Mouse (Mus musculus): ENCODE measurements at regions not wholly inside any gene's neighbourhood (a gene's known extent, or its start where the extent isn't known, plus 50 kb on each side); places are given as distances from the start of the nearest gene placed in this dataset.

- no peak overlapping the region for H3K9ac ChIP-seq (replicated peaks; ENCODE audit: low read length)
- DNase-seq = no peak
- WGBS = 46% methylated on average over 10 of the region's 10 CpGs
- no peak overlapping the region for H3K27ac ChIP-seq (replicated peaks; ENCODE audit: low read depth, low read length)
- H3K4me2 ChIP-seq (ENCODE audit: low read length) = no peak overlapping the region
- no peaks in the 10 kb centered on the region for H3K27me3 ChIP-seq (ENCODE audit: control insufficient read depth, insufficient read depth, low read length)
- H3K9me3 ChIP-seq (ENCODE audit: control insufficient read depth, low read length) = no peaks in the 10 kb centered on the region
- no peak for ATAC-seq (ENCODE audit: low FRiP score, low TSS enrichment)
- no peak overlapping the region for H3K4me3 ChIP-seq (replicated peaks; ENCODE audit: low read depth, low read length)
- H3K36me3 ChIP-seq (ENCODE audit: control insufficient read depth, insufficient read depth, low read length) = no peaks in the 10 kb centered on the region
- H3K4me1 ChIP-seq (ENCODE audit: control insufficient read depth, insufficient read depth, low read length) = no peaks in the 10 kb centered on the region
Observed at GRCm38 (mm10) chr4:153763413-153763812, 193.6 kb upstream of the A430005L14Rik start.

- no peak for ATAC-seq (ENCODE audit: low FRiP score, low TSS enrichment)
- WGBS = 84% methylated on average over 9 of the region's 9 CpGs
- H3K4me2 ChIP-seq (ENCODE audit: low read length) = no peak overlapping the region
Observed at GRCm38 (mm10) chr4:153767713-153768112, 189.3 kb upstream of the A430005L14Rik start.

DNA sequence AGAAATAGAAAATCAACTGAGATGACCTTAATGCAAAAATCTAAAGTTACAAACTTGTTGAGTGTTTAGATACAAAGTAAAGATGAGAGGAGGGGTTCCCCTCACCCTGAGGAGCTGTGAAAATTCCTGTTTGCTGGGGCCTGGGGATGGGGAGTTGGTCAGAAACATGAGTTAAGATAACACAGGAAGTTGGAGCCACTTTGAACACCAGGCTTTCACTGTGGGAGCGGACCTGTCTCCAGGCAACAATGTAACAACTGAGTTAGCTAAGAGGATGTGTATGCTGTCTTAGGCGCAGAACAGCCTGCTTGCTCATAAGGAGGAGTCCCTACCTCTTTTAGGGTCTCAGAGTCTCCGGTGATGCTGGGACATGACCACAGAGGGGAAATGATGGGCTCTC lies 188.7 kb upstream of the A430005L14Rik start:
- Histone ChIP-seq H3K9ac (replicated peaks; ENCODE audit: low read length) (no peak overlapping the region), H3K36me3 (ENCODE audit: control insufficient read depth, insufficient read depth, low read length) (no peaks in the 10 kb centered on the region), H3K4me3 (replicated peaks; ENCODE audit: low read depth, low read length) (no peak overlapping the region), H3K4me1 (ENCODE audit: control insufficient read depth, insufficient read depth, low read length) (no peaks in the 10 kb centered on the region), H3K4me2 (ENCODE audit: low read length) (no peak overlapping the region), H3K27ac (replicated peaks; ENCODE audit: low read depth, low read length) (no peak overlapping the region), H3K9me3 (ENCODE audit: control insufficient read depth, low read length) (no peaks in the 10 kb centered on the region), H3K27me3 (ENCODE audit: control insufficient read depth, insufficient read depth, low read length) (no peaks in the 10 kb centered on the region)
- DNase-seq = no peak
- no peak for ATAC-seq (ENCODE audit: low FRiP score, low TSS enrichment)
- 67% methylated on average over 3 of the region's 3 CpGs for WGBS

More at GRCm38 (mm10) chr4:153767713-153768112, 189.3 kb upstream of the A430005L14Rik start:
- no peaks in the 10 kb centered on the region for H3K9me3 ChIP-seq (ENCODE audit: control insufficient read depth, low read length)
- H3K4me3 ChIP-seq (replicated peaks; ENCODE audit: low read depth, low read length) = no peak overlapping the region
- H3K9ac ChIP-seq (replicated peaks; ENCODE audit: low read length) = no peak overlapping the region
- no peaks in the 10 kb centered on the region for H3K4me1 ChIP-seq (ENCODE audit: control insufficient read depth, insufficient read depth, low read length)
- DNase-seq = no peak
- no peaks in the 10 kb centered on the region for H3K27me3 ChIP-seq (ENCODE audit: control insufficient read depth, insufficient read depth, low read length)
- H3K36me3 ChIP-seq (ENCODE audit: control insufficient read depth, insufficient read depth, low read length) = no peaks in the 10 kb centered on the region
- no peak overlapping the region for H3K27ac ChIP-seq (replicated peaks; ENCODE audit: low read depth, low read length)

- no peak overlapping the region; the same call in 1 of the 2 replicates for H3K9ac ChIP-seq (replicated peaks; ENCODE audit: low read length)
- no peaks in the 10 kb centered on the region for H3K27me3 ChIP-seq (ENCODE audit: control insufficient read depth, insufficient read depth, low read length)
- no peaks in the 10 kb centered on the region for H3K9me3 ChIP-seq (ENCODE audit: control insufficient read depth, low read length)
- no peak overlapping the region for H3K4me3 ChIP-seq (replicated peaks; ENCODE audit: low read depth, low read length)
- ATAC-seq (ENCODE audit: low FRiP score, low TSS enrichment) = no peak
- WGBS = 29% methylated on average over 5 of the region's 5 CpGs
- no peaks in the 10 kb centered on the region for H3K36me3 ChIP-seq (ENCODE audit: control insufficient read depth, insufficient read depth, low read length)
- no peak for DNase-seq
- no peak overlapping the region for H3K27ac ChIP-seq (replicated peaks; ENCODE audit: low read depth, low read length)
- no peaks in the 10 kb centered on the region for H3K4me1 ChIP-seq (ENCODE audit: control insufficient read depth, insufficient read depth, low read length)
- H3K4me2 ChIP-seq (ENCODE audit: low read length) = no peak overlapping the region
Observed at GRCm38 (mm10) chr4:153770675-153771074, 186.4 kb upstream of the A430005L14Rik start.

- no peaks in the 10 kb centered on the region for H3K36me3 ChIP-seq (ENCODE audit: control insufficient read depth, insufficient read depth, low read length)
- no peak overlapping the region for H3K4me3 ChIP-seq (replicated peaks; ENCODE audit: low read depth, low read length)
- H3K9me3 ChIP-seq (ENCODE audit: control insufficient read depth, low read length) = 0 out of 2 replicates have a peak, but pooled peaks cover 3% of the 10 kb centered on the region
- H3K27ac ChIP-seq (replicated peaks; ENCODE audit: low read depth, low read length) = no peak overlapping the region
- no peaks in the 10 kb centered on the region for H3K27me3 ChIP-seq (ENCODE audit: control insufficient read depth, insufficient read depth, low read length)
- no peak overlapping the region for H3K9ac ChIP-seq (replicated peaks; ENCODE audit: low read length)
- DNase-seq (no peak), ATAC-seq (ENCODE audit: low FRiP score, low TSS enrichment) (no peak)
- no peak overlapping the region for H3K4me2 ChIP-seq (ENCODE audit: low read length)
- H3K4me1 ChIP-seq (ENCODE audit: control insufficient read depth, insufficient read depth, low read length) = peaks cover 4% of the 10 kb centered on the region
- WGBS = 85% methylated on average over 2 of the region's 2 CpGs
Observed at GRCm38 (mm10) chr4:153780501-153780900, 176.5 kb upstream of the A430005L14Rik start.

- no peaks in the 10 kb centered on the region for H3K27me3 ChIP-seq (ENCODE audit: control insufficient read depth, insufficient read depth, low read length)
- WGBS = 83% methylated on average over 7 of the region's 7 CpGs
- 0 out of 2 replicates have a peak, but pooled peaks cover 3% of the 10 kb centered on the region for H3K9me3 ChIP-seq (ENCODE audit: control insufficient read depth, low read length)
- H3K4me3 ChIP-seq (replicated peaks; ENCODE audit: low read depth, low read length) = no peak overlapping the region
- H3K36me3 ChIP-seq (ENCODE audit: control insufficient read depth, insufficient read depth, low read length) = no peaks in the 10 kb centered on the region
- no peak overlapping the region for H3K27ac ChIP-seq (replicated peaks; ENCODE audit: low read depth, low read length)
- ATAC-seq (ENCODE audit: low FRiP score, low TSS enrichment) = no peak
- no peak overlapping the region for H3K9ac ChIP-seq (replicated peaks; ENCODE audit: low read length)
- no peak for DNase-seq
- no peak overlapping the region for H3K4me2 ChIP-seq (ENCODE audit: low read length)
- peaks cover 10% of the 10 kb centered on the region for H3K4me1 ChIP-seq (ENCODE audit: control insufficient read depth, insufficient read depth, low read length)
Observed at GRCm38 (mm10) chr4:153781271-153781670, 175.8 kb upstream of the A430005L14Rik start.

- no peak for ATAC-seq (ENCODE audit: low FRiP score, low TSS enrichment)
- WGBS = 83% methylated on average over 10 of the region's 10 CpGs
- no peaks in the 10 kb centered on the region for H3K27me3 ChIP-seq (ENCODE audit: control insufficient read depth, insufficient read depth, low read length)
- H3K9me3 ChIP-seq (ENCODE audit: control insufficient read depth, low read length) = 0 out of 2 replicates have a peak, but pooled peaks cover 3% of the 10 kb centered on the region
- no peak overlapping the region for H3K4me3 ChIP-seq (replicated peaks; ENCODE audit: low read depth, low read length)
- H3K9ac ChIP-seq (replicated peaks; ENCODE audit: low read length) = no peak overlapping the region
- no peak overlapping the region for H3K27ac ChIP-seq (replicated peaks; ENCODE audit: low read depth, low read length)
- H3K36me3 ChIP-seq (ENCODE audit: control insufficient read depth, insufficient read depth, low read length) = no peaks in the 10 kb centered on the region
- no peak overlapping the region for H3K4me2 ChIP-seq (ENCODE audit: low read length)
- no peak for DNase-seq
- peaks cover 10% of the 10 kb centered on the region for H3K4me1 ChIP-seq (ENCODE audit: control insufficient read depth, insufficient read depth, low read length)
Observed at GRCm38 (mm10) chr4:153781981-153782521, 175.0 kb upstream of the A430005L14Rik start.

GRCm38 (mm10) chr4:153784401-153784800 lies 172.6 kb upstream of the A430005L14Rik start:
- H3K9me3 ChIP-seq (ENCODE audit: control insufficient read depth, low read length) = no peaks in the 10 kb centered on the region

DNA sequence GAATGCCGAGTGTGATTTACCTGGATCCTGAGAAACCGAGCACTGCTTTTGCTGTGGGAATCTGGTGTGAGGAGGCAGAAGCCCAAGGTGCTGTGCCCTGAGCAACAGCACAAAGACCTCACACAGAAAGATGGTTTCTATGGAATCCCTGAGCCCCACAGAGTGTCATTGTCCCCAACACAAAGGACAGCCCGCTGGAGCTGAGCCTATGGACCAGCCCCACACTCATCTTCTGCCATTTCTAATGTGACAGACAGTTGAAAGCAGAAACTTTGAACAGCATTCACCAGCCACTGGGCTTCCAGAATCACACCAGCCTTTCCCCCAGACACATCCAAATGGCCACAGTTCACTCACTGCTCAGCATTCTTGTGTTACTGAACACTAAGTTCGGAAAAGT lies 171.5 kb upstream of the A430005L14Rik start:
- no peak overlapping the region for H3K4me3 ChIP-seq (replicated peaks; ENCODE audit: low read depth, low read length)
- DNase-seq (no peak), ATAC-seq (ENCODE audit: low FRiP score, low TSS enrichment) (no peak)
- no peaks in the 10 kb centered on the region for H3K36me3 ChIP-seq (ENCODE audit: control insufficient read depth, insufficient read depth, low read length)
- H3K27me3 ChIP-seq (ENCODE audit: control insufficient read depth, insufficient read depth, low read length) = no peaks in the 10 kb centered on the region
- no peaks in the 10 kb centered on the region for H3K9me3 ChIP-seq (ENCODE audit: control insufficient read depth, low read length)
- H3K9ac ChIP-seq (replicated peaks; ENCODE audit: low read length) = no peak overlapping the region
- no peak overlapping the region for H3K27ac ChIP-seq (replicated peaks; ENCODE audit: low read depth, low read length)
- WGBS = 17% methylated on average over 4 of the region's 4 CpGs
- H3K4me1 ChIP-seq (ENCODE audit: control insufficient read depth, insufficient read depth, low read length) = peaks cover 10% of the 10 kb centered on the region
- H3K4me2 ChIP-seq (ENCODE audit: low read length) = no peak overlapping the region

More at GRCm38 (mm10) chr4:153784401-153784800, 172.6 kb upstream of the A430005L14Rik start:
- Histone ChIP-seq H3K27ac (replicated peaks; ENCODE audit: low read depth, low read length) (no peak overlapping the region), H3K27me3 (ENCODE audit: control insufficient read depth, insufficient read depth, low read length) (no peaks in the 10 kb centered on the region), H3K4me3 (replicated peaks; ENCODE audit: low read depth, low read length) (no peak overlapping the region), H3K9ac (replicated peaks; ENCODE audit: low read length) (no peak overlapping the region), H3K4me2 (ENCODE audit: low read length) (no peak overlapping the region), H3K4me1 (ENCODE audit: control insufficient read depth, insufficient read depth, low read length) (peaks cover 10% of the 10 kb centered on the region), H3K36me3 (ENCODE audit: control insufficient read depth, insufficient read depth, low read length) (no peaks in the 10 kb centered on the region)
- no peak for ATAC-seq (ENCODE audit: low FRiP score, low TSS enrichment)
- WGBS = 83% methylated on average over 11 of the region's 11 CpGs
- no peak for DNase-seq
